Mouse (Mus musculus) G1E (cell line): ENCODE data around the gene Ralgps1.

Source experiments
- CTCF ChIP-seq: IDR thresholded peaks from 2 replicates; pipeline ENCODE4 v1.5.1; 2012; ENCODE audit warnings: low read depth, low read length, inconsistent platforms, mixed read lengths
- GATA1 ChIP-seq: IDR thresholded peaks from 2 replicates; pipeline ENCODE4 v1.6.1; 2012; ENCODE audit warnings: borderline replicate concordance, low read length, inconsistent platforms, mixed read lengths

- no peak for TF ChIP-seq CTCF
- TF ChIP-seq GATA1, result no peak
Measured at GRCm38 (mm10) chr2:33179930-33180630, 191.2 kb downstream of the Ralgps1 start.
